Mouse (Mus musculus) hindbrain, postnatal 0 days (tissue): ENCODE measurements around the gene Adgrl2. TPM values are rescaled to one million over a fixed set of nuclear protein-coding genes. Genes with fewer than 3 reads are reported as not detected.
A peak's percentile ranks its signal among the peaks of the same experiment; 100 is the strongest.

Experiments used
- ATAC-seq: fragments of 200-750 bp; cut with Nextera tagmentation; 2 replicates; pipeline ENCODE4 v1.8.0; 2017; ENCODE audit warnings: mild to moderate bottlenecking, moderate TSS enrichment, moderate library complexity
- DNase-seq: peaks from one replicate; pipeline ENCODE4 v3.0.0-alpha.2; 2015; ENCODE audit warnings: low spot score
- H3K27ac ChIP-seq: fragments of 300-500 bp; sonication (generic); 2 replicates; pipeline ENCODE4 v1.5.1; 2014; ENCODE audit warnings: mild to moderate bottlenecking
- H3K27me3 ChIP-seq: fragments of 300-500 bp; sonication (generic); 2 replicates; pipeline ENCODE4 v1.6.1; 2014; ENCODE audit warnings: low read length, mixed read lengths; ENCODE audit not compliant: insufficient read depth
- H3K36me3 ChIP-seq: fragments of 300-500 bp; sonication (generic); 2 replicates; pipeline ENCODE4 v1.6.1; 2014; ENCODE audit warnings: low read length, mixed read lengths; ENCODE audit not compliant: insufficient read depth
- H3K4me1 ChIP-seq: fragments of 300-500 bp; sonication (generic); 2 replicates; pipeline ENCODE4 v1.6.1; 2014; ENCODE audit warnings: antibody characterized with exemption, low read length, mixed read lengths; ENCODE audit not compliant: insufficient read depth
- H3K4me2 ChIP-seq: fragments of 300-500 bp; sonication (generic); 2 replicates; pipeline ENCODE4 v1.6.1; 2014; ENCODE audit warnings: low read depth, mild to moderate bottlenecking, low read length, moderate library complexity, mixed read lengths
- H3K4me3 ChIP-seq: fragments of 300-500 bp; sonication (generic); 2 replicates; pipeline ENCODE4 v1.5.1; 2014; ENCODE audit warnings: low read length
- H3K9ac ChIP-seq: fragments of 300-500 bp; sonication (generic); replicated peaks from 2 replicates; pipeline ENCODE4 v1.6.1; 2014; ENCODE audit warnings: mild to moderate bottlenecking, low read length, moderate library complexity, mixed read lengths
- H3K9me3 ChIP-seq: fragments of 300-500 bp; sonication (generic); 2 replicates; pipeline ENCODE4 v1.6.1; 2016; ENCODE audit warnings: low read length, mixed read lengths
- CTCF ChIP-seq: IDR thresholded peaks from 2 replicates; pipeline ENCODE4 v1.5.1; 2016; ENCODE audit warnings: antibody characterized with exemption, control low read depth, low read depth
- WGBS: fragments of 180-500 bp; shearing (Covaris S2); extraction: QIAGEN DNeasy Blood & Tissue Kit; methylation state at CpG from one replicate; pipeline ENCODE4 v1.1.7; 2014; 5-methylcytosine and 5-hydroxymethylcytosine counted together
- polyA plus RNA-seq: library from polyadenylated mRNA; unstranded; fragments of >200 nt; fragmentation: Nextera tagmentation; extraction: Ambion mirVana; gene quantifications from 2 replicates; pipeline ENCODE4 v1.2.1, GENCODE M21; 2015
- total RNA-seq: library from RNA; depleted of rRNA; stranded (reverse); fragments of >200 nt; gene quantifications from 2 replicates; pipeline ENCODE4 v1.2.3, GENCODE M21; 2014

The Adgrl2 gene
- total and polyA plus RNA-seq, 2 experiments from 2014 or later = 81.2 to 106 TPM

GRCm38 (mm10) chr3:148887902-148888301 is 102.5 kb downstream of the Adgrl2 start:
- ATAC-seq (no peak), DNase-seq (no peak)
- Histone ChIP-seq H3K27me3 (no peaks in the 10 kb centered on the region), H3K9ac (no peak overlapping the region), H3K27ac (no peak overlapping the region), H3K4me1 (no peaks in the 10 kb centered on the region), H3K36me3 (no peaks in the 10 kb centered on the region), H3K4me3 (no peak overlapping the region), H3K9me3 (no peaks in the 10 kb centered on the region), H3K4me2 (no peak overlapping the region)
- 80% methylated on average over 5 of the region's 5 CpGs for WGBS
- no peak for TF ChIP-seq CTCF

GRCm38 (mm10) chr3:148886956-148887355 is 103.4 kb downstream of the Adgrl2 start:
- no peak for TF ChIP-seq CTCF
- Histone ChIP-seq H3K27ac (no peak overlapping the region), H3K4me2 (no peak overlapping the region), H3K27me3 (no peaks in the 10 kb centered on the region), H3K36me3 (no peaks in the 10 kb centered on the region), H3K9me3 (no peaks in the 10 kb centered on the region), H3K4me1 (no peaks in the 10 kb centered on the region), H3K9ac (no peak overlapping the region), H3K4me3 (no peak overlapping the region)
- 88% methylated on average over 4 of the region's 4 CpGs for WGBS
- ATAC-seq (no peak), DNase-seq (no peak)

- Histone ChIP-seq H3K9me3 (no peaks in the 10 kb centered on the region), H3K4me1 (no peaks in the 10 kb centered on the region), H3K27me3 (no peaks in the 10 kb centered on the region), H3K4me3 (no peak overlapping the region), H3K27ac (no peak overlapping the region), H3K4me2 (no peak overlapping the region), H3K9ac (no peak overlapping the region), H3K36me3 (no peaks in the 10 kb centered on the region)
- DNase-seq (no peak), ATAC-seq (no peak)
- no peak for TF ChIP-seq CTCF
- WGBS = 88% methylated on average over 8 of the region's 8 CpGs
These were observed 104.2 kb downstream of the Adgrl2 start for GRCm38 (mm10) chr3:148885980-148886668.

- no peak overlapping the region for H3K4me3 ChIP-seq
- no peak for TF ChIP-seq CTCF
- DNase-seq (no peak), ATAC-seq (no peak)
- no peaks in the 10 kb centered on the region for H3K36me3 ChIP-seq
- H3K9ac ChIP-seq = no peak overlapping the region
- H3K27me3 ChIP-seq = no peaks in the 10 kb centered on the region
- no peak overlapping the region for H3K27ac ChIP-seq
- 85% methylated on average over 4 of the region's 4 CpGs for WGBS
- H3K9me3 ChIP-seq = no peaks in the 10 kb centered on the region
- no peaks in the 10 kb centered on the region for H3K4me1 ChIP-seq
- H3K4me2 ChIP-seq = no peak overlapping the region
These were observed 105.2 kb downstream of the Adgrl2 start for GRCm38 (mm10) chr3:148885184-148885583.

GRCm38 (mm10) chr3:148881431-148881830 is 108.9 kb downstream of the Adgrl2 start:
- WGBS = 92% methylated on average over 5 of the region's 5 CpGs
- TF ChIP-seq CTCF = no peak
- Histone ChIP-seq H3K9ac (no peak overlapping the region), H3K4me1 (no peaks in the 10 kb centered on the region; the same call in 1 of the 2 replicates), H3K9me3 (no peaks in the 10 kb centered on the region), H3K27ac (no peak overlapping the region), H3K27me3 (no peaks in the 10 kb centered on the region), H3K4me3 (no peak overlapping the region), H3K4me2 (no peak overlapping the region), H3K36me3 (no peaks in the 10 kb centered on the region)
- DNase-seq = no peak
- no peak for ATAC-seq

- H3K9me3 ChIP-seq = no peaks in the 10 kb centered on the region
- H3K27me3 ChIP-seq = no peaks in the 10 kb centered on the region
- no peak overlapping the region for H3K4me3 ChIP-seq
- no peak for TF ChIP-seq CTCF
- no peak overlapping the region for H3K4me2 ChIP-seq
- DNase-seq (no peak), ATAC-seq (no peak)
- no peak overlapping the region for H3K27ac ChIP-seq
- no peak overlapping the region for H3K9ac ChIP-seq
- 66% methylated on average over 5 of the region's 5 CpGs for WGBS
- H3K4me1 ChIP-seq = no peaks in the 10 kb centered on the region
- H3K36me3 ChIP-seq = no peaks in the 10 kb centered on the region
These were observed 117.8 kb downstream of the Adgrl2 start for GRCm38 (mm10) chr3:148872563-148872962.

- no peak overlapping the region for H3K4me3 ChIP-seq
- WGBS = 66% methylated on average over 5 of the region's 5 CpGs
- no peaks in the 10 kb centered on the region for H3K36me3 ChIP-seq
- H3K4me1 ChIP-seq = no peaks in the 10 kb centered on the region
- peak; percentile 18 for DNase-seq
- no peak overlapping the region for H3K4me2 ChIP-seq
- no peaks in the 10 kb centered on the region for H3K27me3 ChIP-seq
- no peak for ATAC-seq
- no peak overlapping the region for H3K9ac ChIP-seq
- no peaks in the 10 kb centered on the region for H3K9me3 ChIP-seq
- TF ChIP-seq CTCF = no peak
- H3K27ac ChIP-seq = no peak overlapping the region
These were observed 118.4 kb downstream of the Adgrl2 start for GRCm38 (mm10) chr3:148871792-148872464.
